Mouse (Mus musculus) cerebellum, adult 2 months (tissue): ENCODE results near the gene Arfgef3. TPM values are rescaled to one million over a fixed set of nuclear protein-coding genes. Genes with fewer than 3 reads are reported as not detected.
"Not testable (repeated sequence)": the region's sequence is repeated elsewhere in the genome, so short reads cannot be mapped to it uniquely, and the experiment has no call there.

Experiments used
- DNase-seq, 2 experiments: peaks; one replicate each; pipeline ENCODE4 v3.0.0; 2021
- H3K27ac ChIP-seq: fragments of 200-500 bp; 2 replicates; pipeline ENCODE4 v1.5.1; 2012; ENCODE audit warnings: low read length, control low read depth, inconsistent platforms; ENCODE audit not compliant: insufficient read depth
- H3K27me3 ChIP-seq: fragments of 200-500 bp; 2 replicates; pipeline ENCODE4 v1.6.1; 2012; ENCODE audit warnings: inconsistent platforms, mild to moderate bottlenecking, low read length, moderate library complexity; ENCODE audit not compliant: control insufficient read depth, insufficient read depth
- H3K4me1 ChIP-seq: fragments of 200-500 bp; 2 replicates; pipeline ENCODE4 v1.6.1; 2011; ENCODE audit warnings: low read length; ENCODE audit not compliant: control insufficient read depth, insufficient read depth
- H3K4me3 ChIP-seq: fragments of 200-500 bp; replicated peaks from 2 replicates; pipeline ENCODE3; 2011; ENCODE audit warnings: mild to moderate bottlenecking, low read depth, low read length, control low read depth; ENCODE audit not compliant: insufficient read depth
- CTCF ChIP-seq: fragments of 200-500 bp; IDR thresholded peaks from 2 replicates; pipeline ENCODE4 v1.5.1; 2011; ENCODE audit warnings: low read depth, mild to moderate bottlenecking, control low read depth, low read length, moderate library complexity, borderline replicate concordance; ENCODE audit not compliant: insufficient read depth
- POLR2A ChIP-seq: fragments of 200-500 bp; IDR thresholded peaks from 2 replicates; pipeline ENCODE4 v1.6.1; 2011; ENCODE audit warnings: low read length, control low read depth, borderline replicate concordance; ENCODE audit not compliant: insufficient read depth
- WGBS: fragments of 180-500 bp; shearing (Covaris S2); methylation state at CpG from one replicate; pipeline ENCODE4 v1.1.7; 2018; 5-methylcytosine and 5-hydroxymethylcytosine counted together
- polyA plus RNA-seq: library from polyadenylated mRNA; depleted of rRNA; stranded (reverse); fragments of >200 nt; gene quantifications from 2 replicates; pipeline ENCODE4 v1.2.3, GENCODE M21; 2012; rRNA removed

The Arfgef3 gene
- polyA plus RNA-seq, 1 experiment = 22.4 TPM

DNA sequence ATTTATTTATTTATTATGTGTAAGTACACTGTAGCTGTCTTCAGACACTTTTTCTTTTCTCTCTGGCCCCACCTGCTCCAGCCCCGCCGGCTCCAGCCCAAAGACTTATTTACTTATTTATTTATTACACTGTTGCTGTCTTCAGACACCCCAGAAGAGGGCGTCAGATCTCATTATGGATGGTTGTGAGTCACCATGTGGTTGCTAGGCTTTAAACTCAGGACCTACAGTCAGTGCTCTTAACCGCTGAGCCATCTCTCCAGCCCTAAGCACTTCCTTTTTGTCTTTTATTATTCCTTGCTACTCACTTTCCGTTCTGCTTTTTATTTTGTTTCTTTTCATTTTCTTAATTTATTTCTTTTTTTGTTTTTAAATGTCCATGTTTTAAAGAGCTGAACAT is 182.3 kb downstream of the Arfgef3 start:
- no peak for TF ChIP-seq CTCF
- no peak for TF ChIP-seq POLR2A
- no peaks in the 10 kb centered on the region for H3K27me3 ChIP-seq
- no peaks in the 10 kb centered on the region for H3K4me1 ChIP-seq
- no peak overlapping the region for H3K27ac ChIP-seq
- no peak for DNase-seq
- no peak overlapping the region for H3K4me3 ChIP-seq
- 63% methylated on average over 5 of the region's 5 CpGs for WGBS

GRCm38 (mm10) chr10:18559076-18559475 is 184.7 kb downstream of the Arfgef3 start:
- not testable (repeated sequence) for H3K4me3 ChIP-seq, H3K27me3 ChIP-seq, H3K4me1 ChIP-seq, H3K27ac ChIP-seq, DNase-seq
- whole genome bisulfite sequencing = 72% methylated on average over 9 of the region's 9 CpGs

GRCm38 (mm10) chr10:18549321-18550216 is 194.2 kb downstream of the Arfgef3 start:
- Histone ChIP-seq H3K27ac (no peak overlapping the region), H3K4me3 (peak overlapping the region; percentile 33), H3K27me3 (no peaks in the 10 kb centered on the region), H3K4me1 (no peaks in the 10 kb centered on the region)
- DNase-seq = no peak
- 6% methylated on average over 35 of the region's 35 CpGs for WGBS
- TF ChIP-seq CTCF (no peak), POLR2A (no peak)

DNA sequence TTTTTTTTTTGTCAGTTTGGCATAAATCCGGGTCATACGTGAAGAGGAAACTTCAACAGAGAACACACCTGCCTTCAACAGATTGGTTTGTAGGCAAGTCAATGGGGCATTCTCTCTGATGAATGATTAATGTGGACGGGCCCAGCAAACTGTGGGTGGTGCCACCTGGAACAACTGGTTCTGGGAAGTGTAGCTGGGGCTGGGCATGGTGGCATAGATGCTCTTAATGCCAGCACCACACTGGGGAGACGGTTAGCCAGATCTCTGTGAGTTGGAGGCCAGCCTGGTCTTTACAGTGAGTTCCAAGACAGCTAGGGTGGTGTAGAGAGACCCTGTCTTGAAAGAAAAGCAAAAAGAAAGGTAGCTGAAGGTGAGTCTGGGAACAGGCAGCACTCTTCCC is 196.4 kb downstream of the Arfgef3 start:
- Histone ChIP-seq H3K27me3 (no peaks in the 10 kb centered on the region), H3K4me3 (no peak overlapping the region), H3K27ac (no peak overlapping the region), H3K4me1 (no peaks in the 10 kb centered on the region)
- WGBS = 70% methylated on average over 4 of the region's 4 CpGs
- no peak for DNase-seq
- TF ChIP-seq CTCF = no peak
- no peak for TF ChIP-seq POLR2A

DNA sequence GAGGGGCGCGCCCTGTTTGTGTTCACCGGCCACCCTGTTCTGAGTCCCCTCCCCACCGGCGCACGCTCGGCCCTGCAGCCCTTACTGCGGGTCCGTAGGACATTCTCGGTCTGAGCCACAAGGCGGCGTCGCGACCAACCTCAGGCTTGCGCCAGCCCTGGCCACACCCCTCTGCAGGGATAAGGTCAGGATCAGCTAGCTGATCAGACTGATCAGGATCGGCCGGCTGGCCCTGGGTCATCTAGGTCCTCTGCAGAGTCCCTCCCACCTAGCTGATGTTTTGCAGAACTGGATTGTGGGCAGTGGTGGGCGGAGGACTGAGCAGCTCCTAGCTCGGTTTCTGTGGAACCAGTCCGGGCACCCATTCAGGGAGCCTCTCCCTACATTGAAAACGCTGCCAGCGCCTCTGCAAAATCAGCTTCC is 197.9 kb downstream of the Arfgef3 start, which contains the start of gene Hebp2:
TSS of gene Hebp2 (minus strand) at position 264 of the 423 bp plus-strand sequence.
- H3K4me3 ChIP-seq = peak within 1 kb of the TSS; percentile 90
- H3K27me3 ChIP-seq = no peaks in the 10 kb centered on the region
- peak; percentile 73 to 79 for DNase-seq
- TF ChIP-seq CTCF (peak; percentile 67), POLR2A (0 out of 2 replicates have a peak, but pooled peaks have one; percentile 11)
- WGBS = 1% methylated on average over 22 of the region's 22 CpGs
- no peaks in the 10 kb centered on the region for H3K4me1 ChIP-seq
- no peak within 1 kb of the TSS for H3K27ac ChIP-seq

DNA sequence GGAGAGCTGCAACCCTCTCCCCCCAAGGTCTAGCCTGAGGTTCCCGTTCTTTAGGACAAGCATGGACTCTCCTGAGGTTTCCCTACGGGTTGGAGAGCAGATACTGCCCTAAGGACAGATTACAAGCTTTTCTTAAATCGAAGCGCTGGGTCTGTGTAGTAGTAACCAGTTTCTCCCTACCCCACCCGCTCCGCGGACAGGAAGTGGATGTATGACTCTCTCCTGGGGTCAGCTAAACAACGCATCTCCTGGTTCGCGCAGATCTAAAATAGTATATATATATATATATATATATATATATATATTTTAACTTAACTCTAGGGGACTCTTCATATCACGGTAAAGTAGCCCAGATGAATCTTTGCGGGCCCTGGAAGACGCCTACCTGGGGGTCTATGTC is 198.4 kb downstream of the Arfgef3 start:
- WGBS = 15% methylated on average over 13 of the region's 13 CpGs
- H3K27me3 ChIP-seq = no peaks in the 10 kb centered on the region
- TF ChIP-seq CTCF (no peak), POLR2A (no peak)
- H3K4me3 ChIP-seq = peak overlapping the region; percentile 90
- DNase-seq = peak in 1 of 2 experiments; percentile 22
- no peaks in the 10 kb centered on the region for H3K4me1 ChIP-seq
- H3K27ac ChIP-seq = no peak overlapping the region

DNA sequence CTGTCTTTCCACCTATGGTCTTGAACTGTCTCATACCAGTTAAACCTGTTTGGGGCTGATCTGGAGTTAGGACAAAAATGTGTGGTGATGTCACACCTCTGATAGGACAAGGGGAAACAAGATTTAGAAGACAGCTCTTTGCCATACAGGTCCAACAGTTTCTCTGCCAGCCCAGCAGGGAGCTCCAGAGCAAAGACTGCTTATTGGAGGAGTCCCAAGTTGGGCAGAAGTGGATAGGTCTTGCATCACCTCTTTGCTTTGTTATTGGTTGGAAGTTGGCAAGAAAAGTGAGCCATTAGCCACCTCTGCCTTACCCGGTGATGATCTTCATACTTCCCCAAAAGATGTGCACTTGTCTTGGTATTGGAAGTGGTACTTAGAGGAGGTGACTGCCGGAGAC is 206.9 kb downstream of the Arfgef3 start:
- no peak overlapping the region for H3K27ac ChIP-seq
- H3K4me3 ChIP-seq = no peak overlapping the region
- 92% methylated on average over 2 of the region's 2 CpGs for WGBS
- DNase-seq = no peak
- no peak for TF ChIP-seq POLR2A
- no peak for TF ChIP-seq CTCF
- H3K4me1 ChIP-seq = no peaks in the 10 kb centered on the region
- no peaks in the 10 kb centered on the region for H3K27me3 ChIP-seq

DNA sequence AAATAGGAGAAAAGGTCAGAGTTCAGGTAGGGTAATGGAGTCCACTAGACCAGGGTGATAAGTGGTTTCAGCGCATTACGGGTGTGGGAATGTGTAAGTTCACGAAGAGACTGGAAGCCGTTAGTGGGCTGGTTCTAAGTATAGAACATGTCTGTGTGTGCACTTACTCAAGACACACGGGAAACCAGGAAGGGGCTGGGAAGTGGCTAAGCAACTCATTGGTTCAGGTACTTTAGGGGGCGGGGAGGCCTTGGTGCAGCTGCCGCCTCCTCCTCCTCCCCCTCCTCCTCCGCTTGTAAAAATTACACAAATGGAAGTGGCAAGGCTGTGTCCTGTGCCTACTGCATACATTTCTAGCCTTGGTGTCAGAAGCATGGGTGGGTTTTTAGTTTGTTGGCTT is 211.5 kb downstream of the Arfgef3 start:
- Histone ChIP-seq H3K4me1 (peaks cover under 1% of the 10 kb centered on the region; the same call in 1 of the 2 replicates), H3K27me3 (no peaks in the 10 kb centered on the region), H3K4me3 (no peak overlapping the region), H3K27ac (no peak overlapping the region)
- no peak for DNase-seq
- WGBS = 87% methylated on average over 8 of the region's 8 CpGs
- TF ChIP-seq CTCF (no peak), POLR2A (no peak)

Other genes starting within 250 kb of the Arfgef3 start
- gene Hebp2, start 197.9 kb downstream of the Arfgef3 start, polyA plus RNA-seq = 11.1 and 11.2 TPM in 2 replicates
- not detected in 2 replicates for gene Gm4922, start 42.8 kb upstream of the Arfgef3 start, polyA plus RNA-seq
- gene Perp, start 101.1 kb upstream of the Arfgef3 start, polyA plus RNA-seq = 5.1 and 7.9 TPM in 2 replicates